Mouse (Mus musculus): ENCODE data around the gene Trim11. TPM values are rescaled to one million over a fixed set of nuclear protein-coding genes. Genes with fewer than 3 reads are reported as not detected.
A peak's percentile ranks its signal among the peaks of the same experiment; 100 is the strongest.

Gene Trim11
- total RNA-seq, 2 experiments from 2014 or later = 25.6 to 26.1 TPM

DNA sequence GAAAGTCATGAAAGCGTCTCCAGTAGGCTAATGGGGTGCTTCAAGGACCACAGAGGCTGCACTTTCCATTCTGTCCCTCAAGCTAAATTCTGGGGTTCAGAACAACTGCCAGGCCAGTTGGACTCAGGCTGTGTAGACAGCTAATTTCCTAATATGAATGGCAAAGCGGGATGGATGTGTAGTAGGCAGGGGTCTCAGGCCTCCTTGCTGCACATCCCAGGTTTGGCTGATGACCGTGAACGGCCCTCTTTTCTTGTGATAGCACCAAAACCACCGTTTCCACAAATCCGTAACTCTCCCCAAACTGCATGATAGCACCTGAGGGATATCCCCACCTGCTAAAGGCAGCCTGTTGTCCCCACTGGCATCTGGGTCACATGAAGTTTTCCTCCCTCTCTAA lies 19.4 kb upstream of the Trim11 start:
- no peak for TF ChIP-seq CTCF (IDR thresholded peaks at IDR 0.05)
- intact Hi-C loops (cut with DNase I) = no loop called here
- Histone ChIP-seq H3K27ac (no peak overlapping the region; the same call in 1 of the 2 replicates), H3K4me3 (peak overlapping the region; percentile 71; the same call in 1 of the 2 replicates)
- DNase-seq (ENCODE audit: extremely low spot score in 1 of 2, low spot score in 2 of 2) = no peak

DNA sequence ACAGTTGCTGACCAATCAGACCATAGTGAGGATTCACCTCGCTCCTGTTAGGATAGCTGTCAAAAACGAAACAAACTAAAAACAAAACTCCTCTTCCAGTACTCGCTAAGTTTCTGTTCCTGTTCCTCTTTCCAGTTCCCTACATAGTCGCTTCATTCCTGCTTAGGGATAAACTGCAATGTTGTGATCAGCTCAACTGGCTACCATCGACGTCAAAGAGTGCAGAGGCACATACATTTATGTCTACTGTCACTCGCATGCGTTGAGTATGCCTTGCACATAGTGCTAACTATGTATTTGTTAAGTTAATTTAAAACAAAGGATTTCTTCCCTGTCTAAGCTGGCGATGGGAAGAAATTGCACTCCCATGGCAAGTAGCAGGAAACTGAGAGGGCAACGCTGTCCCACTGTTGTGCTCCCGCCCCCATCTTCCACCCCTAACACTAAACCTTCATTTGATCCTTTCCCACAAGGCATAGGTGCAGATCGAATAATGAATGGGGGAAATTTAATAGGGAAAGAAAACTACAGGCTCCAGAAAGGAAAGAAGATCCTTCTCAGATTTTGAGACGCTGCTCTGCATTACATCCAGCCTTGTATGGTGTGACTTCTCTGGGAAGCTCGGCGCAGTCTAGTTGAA lies 18.6 kb upstream of the Trim11 start:
- DNase-seq (ENCODE audit: extremely low spot score in 1 of 2, low spot score in 2 of 2) = no peak
- Histone ChIP-seq H3K4me3 (peak overlapping the region; percentile 57), H3K27ac (peak overlapping the region; percentile 71)
- intact Hi-C loops (cut with DNase I) = no loop called here
- TF ChIP-seq CTCF (IDR thresholded peaks at IDR 0.05) = no peak

GRCm38 (mm10) chr11:58959921-58960465 lies 17.9 kb upstream of the Trim11 start:
- intact Hi-C loops (cut with DNase I) = loop anchor here (2.0 kb wide), 1 partner anchor 21 kb away; the partner anchor contains the start of gene Rnf187

DNA sequence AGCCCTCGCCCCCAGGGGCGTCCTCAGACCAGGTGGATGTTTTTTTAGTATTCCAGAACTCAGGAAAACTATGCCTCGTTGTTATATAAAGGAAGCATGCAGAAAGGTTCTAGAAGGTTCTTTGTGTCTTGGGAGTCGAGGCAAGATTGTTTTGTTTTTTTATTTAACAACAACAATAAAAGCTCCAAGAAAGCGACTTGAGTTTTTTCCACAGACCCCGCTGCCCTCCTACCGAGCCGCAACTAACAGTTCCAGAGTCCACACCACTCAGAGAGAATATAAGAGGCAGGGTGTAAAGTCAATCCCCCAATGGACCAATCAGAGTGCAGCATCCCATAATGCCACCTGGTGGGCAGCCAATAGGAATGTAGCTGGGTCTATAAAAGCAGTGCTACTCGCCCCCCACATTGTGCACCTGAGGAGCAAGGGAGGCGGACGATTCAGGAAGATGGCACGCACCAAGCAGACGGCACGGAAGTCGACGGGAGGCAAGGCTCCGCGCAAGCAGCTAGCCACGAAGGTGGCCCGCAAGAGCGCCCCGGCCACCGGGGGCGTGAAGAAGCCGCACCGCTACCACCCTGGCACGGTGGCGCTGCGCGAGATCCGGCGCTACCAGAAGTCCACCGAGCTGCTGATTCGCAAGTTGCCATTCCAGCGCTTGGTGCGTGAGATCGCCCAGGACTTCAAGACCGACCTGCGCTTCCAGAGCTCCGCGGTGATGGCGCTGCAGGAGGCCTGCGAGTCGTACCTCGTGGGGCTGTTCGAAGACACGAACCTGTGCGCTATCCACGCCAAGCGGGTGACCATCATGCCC lies 16.3 kb upstream of the Trim11 start:
- no peak for DNase-seq (ENCODE audit: extremely low spot score in 1 of 2, low spot score in 2 of 2)
- TF ChIP-seq CTCF (IDR thresholded peaks at IDR 0.05) = no peak
- intact Hi-C loops (cut with DNase I) = loop anchor here (2.0 kb wide), 1 partner anchor 23 kb away; the partner anchor contains the start of gene Rnf187
- H3K4me3 ChIP-seq = no peak overlapping the region
- no peak overlapping the region for H3K27ac ChIP-seq

More at GRCm38 (mm10) chr11:58959921-58960465, 17.9 kb upstream of the Trim11 start:
- peak overlapping the region; percentile 71 for H3K27ac ChIP-seq
- TF ChIP-seq CTCF (IDR thresholded peaks at IDR 0.05) = peak; percentile 26
- DNase-seq (ENCODE audit: extremely low spot score in 1 of 2, low spot score in 2 of 2) = peak; percentile 71 to 75
- peak overlapping the region; percentile 57 for H3K4me3 ChIP-seq

DNA sequence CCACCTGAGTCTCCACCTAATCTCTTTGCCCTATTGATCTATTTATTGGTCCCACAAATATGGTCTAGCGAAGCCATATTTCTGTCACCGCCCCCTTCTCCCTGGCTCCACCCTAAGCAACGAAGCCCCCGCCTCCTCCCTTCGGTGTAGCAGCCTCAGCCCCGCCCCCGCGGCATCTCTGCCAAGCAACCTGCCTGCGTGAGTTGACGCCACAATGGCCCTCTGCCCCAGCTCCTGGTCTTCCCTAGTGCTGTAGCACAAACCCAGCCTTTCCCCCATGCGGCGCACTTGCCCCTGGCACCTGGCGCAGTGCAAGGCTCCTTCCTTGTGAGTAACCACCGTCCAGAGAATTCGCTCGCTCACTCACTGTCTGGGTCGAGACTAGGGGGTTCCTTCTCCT lies 14.3 kb upstream of the Trim11 start:
- intact Hi-C loops (cut with DNase I) = no loop called here
- Histone ChIP-seq H3K27ac (no peak overlapping the region), H3K4me3 (no peak overlapping the region)
- no peak for TF ChIP-seq CTCF (IDR thresholded peaks at IDR 0.05)
- DNase-seq (ENCODE audit: extremely low spot score in 1 of 2, low spot score in 2 of 2) = peak in 1 of 2 experiments; percentile 37

DNA sequence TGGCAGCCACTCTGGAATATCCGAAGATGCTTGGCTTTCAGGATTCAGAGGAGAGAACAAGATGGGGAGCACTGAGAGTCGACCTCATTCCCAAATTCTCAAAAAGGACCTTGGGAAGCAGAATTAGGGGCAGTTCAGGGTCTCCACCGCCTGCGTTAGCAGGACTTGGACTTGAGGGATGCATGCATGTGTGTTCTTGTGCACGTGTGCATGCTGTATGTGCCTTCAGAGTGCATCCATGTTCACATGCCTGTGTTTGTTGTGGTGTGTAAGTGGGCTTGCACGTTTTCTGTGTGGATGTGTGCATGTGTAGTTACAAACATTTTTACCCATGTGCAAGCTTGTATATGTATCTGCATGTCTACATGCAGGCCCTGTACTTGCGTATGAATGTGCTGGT lies 13.7 kb upstream of the Trim11 start:
- H3K27ac ChIP-seq = no peak overlapping the region
- H3K4me3 ChIP-seq = no peak overlapping the region
- no peak for DNase-seq (ENCODE audit: extremely low spot score in 1 of 2, low spot score in 2 of 2)
- intact Hi-C loops (cut with DNase I) = no loop called here
- TF ChIP-seq CTCF (IDR thresholded peaks at IDR 0.05) = no peak

GRCm38 (mm10) chr11:58965001-58965760 lies 12.7 kb upstream of the Trim11 start:
- H3K4me3 ChIP-seq = no peak overlapping the region
- DNase-seq (ENCODE audit: extremely low spot score in 1 of 2, low spot score in 2 of 2) = no peak
- no peak overlapping the region for H3K27ac ChIP-seq
- TF ChIP-seq CTCF (IDR thresholded peaks at IDR 0.05) = no peak
- intact Hi-C loops (cut with DNase I) = loop anchor here (5.0 kb wide), 1 partner anchor 332 kb away; no protein-coding TSS in a partner anchor

DNA sequence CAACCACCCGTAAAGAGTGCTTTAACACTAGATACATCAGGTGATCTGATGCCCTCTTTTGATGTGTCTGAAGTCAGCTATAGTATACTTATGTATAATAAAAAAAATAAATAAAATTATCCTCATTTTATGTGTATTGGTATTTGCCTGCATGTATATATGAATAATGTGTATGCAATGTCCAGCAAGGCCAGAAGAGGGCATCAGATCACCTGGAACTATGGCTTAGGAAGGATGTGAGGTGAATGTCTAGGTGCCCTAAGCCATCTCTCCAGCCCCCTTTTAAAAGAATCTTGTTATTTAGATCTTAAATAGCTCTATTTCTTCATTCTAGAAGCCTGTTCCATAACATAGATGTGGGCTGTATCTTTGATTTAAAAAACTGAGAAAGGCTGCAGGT lies 10.5 kb upstream of the Trim11 start:
- intact Hi-C loops (cut with DNase I) = loop anchor here (5.0 kb wide), 1 partner anchor 330 kb away; no protein-coding TSS in a partner anchor
- no peak overlapping the region for H3K27ac ChIP-seq

GRCm38 (mm10) chr11:58968551-58968950 lies 9.3 kb upstream of the Trim11 start:
- DNase-seq (ENCODE audit: extremely low spot score in 1 of 2, low spot score in 2 of 2) = no peak
- Histone ChIP-seq H3K4me3 (no peak overlapping the region), H3K27ac (no peak overlapping the region)
- TF ChIP-seq CTCF (IDR thresholded peaks at IDR 0.05) = no peak
- intact Hi-C loops (cut with DNase I) = loop anchor here (5.0 kb wide), 1 partner anchor 329 kb away; no protein-coding TSS in a partner anchor

More for the DNA sequence above, 10.5 kb upstream of the Trim11 start:
- no peak for DNase-seq (ENCODE audit: extremely low spot score in 1 of 2, low spot score in 2 of 2)
- no peak overlapping the region for H3K4me3 ChIP-seq
- TF ChIP-seq CTCF (IDR thresholded peaks at IDR 0.05) = peak; percentile 60

DNA sequence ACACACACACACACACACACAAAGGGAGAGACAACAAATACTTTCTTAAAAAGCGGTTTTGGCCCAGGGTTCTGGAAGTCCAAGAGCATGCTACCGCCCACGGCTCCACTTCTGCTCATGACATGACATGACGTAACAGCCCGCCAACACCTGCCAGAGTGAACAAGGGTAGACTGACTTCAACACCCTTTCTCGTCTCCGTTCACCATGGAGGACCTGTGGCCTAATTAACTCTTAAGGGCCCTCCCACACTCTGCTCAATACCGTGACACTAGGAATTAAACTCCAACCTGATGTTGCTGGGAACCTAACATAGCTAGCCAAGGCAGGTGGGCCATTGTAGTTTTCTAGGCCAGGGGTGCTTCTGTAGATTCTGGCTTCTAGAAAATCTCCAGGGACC lies 8.9 kb upstream of the Trim11 start:
- no peak overlapping the region for H3K27ac ChIP-seq
- DNase-seq (ENCODE audit: extremely low spot score in 1 of 2, low spot score in 2 of 2) = no peak
- no peak overlapping the region for H3K4me3 ChIP-seq
- TF ChIP-seq CTCF (IDR thresholded peaks at IDR 0.05) = no peak
- intact Hi-C loops (cut with DNase I) = loop anchor here (5.0 kb wide), 1 partner anchor 328 kb away; no protein-coding TSS in a partner anchor

- no peak overlapping the region for H3K27ac ChIP-seq
- intact Hi-C loops (cut with DNase I) = loop anchor here (5.0 kb wide), 2 partner anchors 213 to 328 kb away; partner anchors contain the start of gene Gjc2
- no peak for TF ChIP-seq CTCF (IDR thresholded peaks at IDR 0.05)
- no peak overlapping the region for H3K4me3 ChIP-seq
- no peak for DNase-seq (ENCODE audit: extremely low spot score in 1 of 2, low spot score in 2 of 2)
Observed at GRCm38 (mm10) chr11:58969659-58970058, 8.2 kb upstream of the Trim11 start.
